Mouse (Mus musculus): ENCODE measurements at regions not wholly inside any gene's neighbourhood (a gene's known extent, or its start where the extent isn't known, plus 50 kb on each side); places are given as distances from the start of the nearest gene placed in this dataset.
"Not testable (repeated sequence)": the region's sequence is repeated elsewhere in the genome, so short reads cannot be mapped to it uniquely, and the experiment has no call there.

- not testable (repeated sequence) for DNase-seq
Observed at GRCm38 (mm10) chr15:24303123-24303522, 1110.4 kb downstream of the Basp1 start.

GRCm38 (mm10) chr15:24297236-24297635 is 1116.3 kb downstream of the Basp1 start:
- no peak for DNase-seq

GRCm38 (mm10) chr15:24296798-24297197 is 1116.8 kb downstream of the Basp1 start:
- DNase-seq, result no peak

- DNase-seq, result no peak
Observed at GRCm38 (mm10) chr15:24275100-24275499, 1138.5 kb downstream of the Basp1 start.

GRCm38 (mm10) chr15:24267360-24267759 is 1146.2 kb downstream of the Basp1 start:
- no peak for DNase-seq
